Mouse (Mus musculus) adrenal gland, postnatal 25 days (tissue): ENCODE measurements around the gene Ccdc106. TPM values are rescaled to one million over a fixed set of nuclear protein-coding genes. Genes with fewer than 3 reads are reported as not detected.
"Not testable (repeated sequence)": the region's sequence is repeated elsewhere in the genome, so short reads cannot be mapped to it uniquely, and the experiment has no call there.

Source experiments
- DNase-seq: peaks from one replicate; pipeline ENCODE4 v3.0.0; 2021; ENCODE audit warnings: mixed read lengths
- total RNA-seq: library from RNA; stranded (reverse); gene quantifications from 2 replicates; pipeline ENCODE4 v1.2.3, GENCODE M21; 2021

The Ccdc106 gene
- total RNA-seq, 1 experiment from 2014 or later, result 1.1 TPM

DNA sequence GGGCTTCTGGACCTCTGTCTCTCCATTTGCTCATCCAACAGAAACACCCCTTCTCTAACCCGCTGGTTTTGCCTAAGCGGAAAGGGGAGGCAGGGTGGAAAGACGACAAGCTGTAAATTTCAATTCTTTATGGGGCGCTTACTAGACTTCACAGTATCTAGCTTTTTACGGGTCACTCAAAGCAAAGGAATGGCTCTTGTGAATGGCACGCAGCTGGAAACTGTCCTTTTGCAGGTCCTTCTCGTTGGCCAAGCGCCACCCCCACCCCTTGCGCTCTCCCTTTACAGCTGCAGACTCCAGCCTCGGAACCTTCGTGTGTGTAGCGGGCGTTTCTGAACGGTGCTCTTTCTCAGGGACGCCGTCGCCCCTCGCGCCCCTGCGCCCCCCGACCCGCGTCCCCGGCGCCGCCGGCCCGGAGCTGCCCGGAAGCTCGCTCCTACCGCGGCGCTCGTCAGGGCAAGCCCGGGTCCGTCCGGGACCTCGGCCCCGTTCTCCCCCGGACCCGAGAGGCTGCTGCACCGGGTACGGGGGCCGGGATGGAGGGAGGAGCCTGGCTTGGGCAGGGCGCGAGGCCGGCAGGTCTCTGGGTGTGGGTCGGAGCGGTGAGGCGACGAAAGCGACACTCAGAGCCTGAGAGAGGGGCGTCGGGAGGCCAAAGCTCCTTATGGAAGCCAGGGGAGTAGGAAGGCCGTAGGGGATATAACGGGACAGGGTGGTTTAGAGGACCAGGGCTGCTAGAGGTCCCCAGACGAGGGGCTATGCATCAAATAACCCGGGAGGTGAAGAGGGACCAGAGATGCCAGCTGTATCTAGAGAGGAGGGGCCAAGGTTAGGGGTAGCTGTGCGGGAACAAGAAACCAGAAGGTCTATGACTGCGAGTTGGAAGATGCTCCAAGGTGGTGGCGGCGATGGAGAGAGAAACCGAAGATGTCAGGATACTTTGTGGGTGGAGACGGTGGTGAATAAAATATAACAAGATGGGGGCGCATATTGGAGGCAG, 31.1 kb downstream of the Ccdc106 start, which contains the start of gene Zfp580:
Zfp580 (plus strand) TSS at position 346 of the 1,000 bp plus-strand sequence.
- DNase-seq, result peak; percentile 78

DNA sequence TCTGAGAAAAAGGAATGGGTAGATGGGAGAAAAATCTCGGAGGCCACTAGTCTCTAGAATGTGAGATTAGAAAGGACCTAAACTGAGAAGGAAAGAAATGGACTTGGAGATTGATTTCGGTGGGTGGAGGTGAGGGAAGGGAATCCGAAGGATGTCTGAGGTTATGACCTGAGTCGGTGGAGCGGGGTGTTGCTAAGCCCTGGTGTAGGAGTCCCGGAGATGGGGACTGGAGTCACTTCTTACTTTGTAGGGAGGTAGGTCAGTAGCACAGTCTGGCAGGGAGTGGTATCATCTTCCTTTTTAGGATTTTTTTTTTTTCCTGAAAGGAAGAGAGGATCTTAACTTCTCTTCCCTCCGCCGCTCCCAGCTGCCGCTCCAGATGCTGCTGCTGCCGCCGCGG, 32.1 kb downstream of the Ccdc106 start:
- DNase-seq, result no peak

DNA sequence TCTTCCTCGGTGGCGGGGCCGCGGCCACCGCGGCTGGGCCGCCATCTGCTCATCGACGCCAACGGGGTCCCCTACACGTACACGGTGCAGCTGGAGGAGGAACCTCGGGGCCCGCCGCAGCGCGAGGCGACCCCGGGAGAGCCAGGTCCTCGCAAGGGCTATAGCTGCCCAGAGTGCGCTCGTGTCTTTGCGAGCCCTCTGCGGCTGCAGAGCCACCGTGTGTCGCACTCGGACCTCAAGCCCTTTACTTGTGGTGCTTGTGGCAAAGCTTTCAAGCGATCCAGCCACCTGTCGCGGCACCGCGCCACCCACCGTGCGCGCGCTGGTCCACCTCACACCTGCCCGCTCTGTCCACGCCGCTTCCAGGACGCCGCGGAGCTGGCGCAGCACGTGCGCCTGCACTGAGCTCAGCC, 32.6 kb downstream of the Ccdc106 start:
- no peak for DNase-seq

DNA sequence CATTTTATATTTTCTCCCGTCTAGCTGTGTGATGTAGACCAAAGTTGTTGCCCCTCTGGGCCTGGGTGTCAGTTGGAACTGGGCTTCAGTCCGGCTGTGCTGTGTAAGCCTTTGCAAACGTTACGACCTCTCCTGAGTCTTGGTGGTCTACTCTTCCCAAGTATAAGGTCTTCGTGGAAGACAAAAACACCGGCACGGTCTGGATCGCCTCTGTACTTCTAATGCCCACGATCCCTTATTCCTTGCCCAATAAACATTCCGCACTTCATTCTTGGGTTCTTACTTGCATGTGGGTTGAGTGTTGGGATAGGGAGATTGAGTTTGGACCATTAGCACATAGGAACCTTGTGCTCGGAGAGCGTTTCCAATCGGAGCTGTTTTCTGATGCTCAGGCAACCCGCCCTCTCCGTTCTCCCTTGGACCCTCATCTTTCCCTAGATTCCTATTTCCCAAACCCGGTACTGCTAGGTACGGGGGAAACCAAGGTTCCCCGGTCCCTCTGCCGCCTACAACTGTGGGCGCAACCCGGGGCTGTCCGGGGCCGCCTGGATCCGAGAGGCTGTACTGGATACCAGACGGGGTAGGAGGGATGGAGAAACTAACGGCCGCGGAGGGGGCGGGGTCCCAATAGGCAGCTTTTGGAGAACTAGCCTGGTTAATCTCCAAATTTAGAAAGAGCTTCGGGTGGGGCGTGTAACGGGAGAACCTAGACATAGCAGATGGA, 33.3 kb downstream of the Ccdc106 start:
- DNase-seq, result no peak

DNA sequence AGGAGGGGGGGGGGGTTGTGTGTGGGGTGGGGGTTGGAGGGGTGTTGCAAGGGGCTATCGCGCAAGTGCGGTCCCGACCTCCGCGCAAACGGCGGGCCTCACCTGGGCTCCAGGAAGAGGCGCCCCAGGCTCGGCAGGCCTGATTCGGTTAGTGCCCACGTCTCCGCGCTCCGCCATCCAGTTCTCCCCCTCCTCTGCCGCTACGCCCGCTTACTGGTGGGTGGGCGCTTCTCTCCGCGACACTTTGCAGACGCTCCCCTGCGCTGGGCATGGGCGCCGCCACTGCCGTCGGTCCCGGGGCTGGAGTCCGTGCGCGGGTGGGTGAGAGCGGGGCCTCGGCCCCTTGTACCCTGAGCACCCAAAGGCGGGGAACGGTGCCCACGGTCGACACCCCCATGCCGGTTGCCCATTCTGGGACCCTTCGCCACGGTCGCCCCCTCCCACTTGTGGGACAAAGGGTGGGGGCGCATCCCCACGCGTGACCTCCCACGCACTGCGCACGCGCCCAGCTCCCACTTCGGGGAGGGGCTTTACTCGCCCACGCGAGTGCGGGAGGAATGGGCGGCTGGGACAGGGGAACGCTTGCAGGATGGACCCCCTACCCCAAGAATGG, 36.4 kb downstream of the Ccdc106 start:
- DNase-seq, result no peak

DNA sequence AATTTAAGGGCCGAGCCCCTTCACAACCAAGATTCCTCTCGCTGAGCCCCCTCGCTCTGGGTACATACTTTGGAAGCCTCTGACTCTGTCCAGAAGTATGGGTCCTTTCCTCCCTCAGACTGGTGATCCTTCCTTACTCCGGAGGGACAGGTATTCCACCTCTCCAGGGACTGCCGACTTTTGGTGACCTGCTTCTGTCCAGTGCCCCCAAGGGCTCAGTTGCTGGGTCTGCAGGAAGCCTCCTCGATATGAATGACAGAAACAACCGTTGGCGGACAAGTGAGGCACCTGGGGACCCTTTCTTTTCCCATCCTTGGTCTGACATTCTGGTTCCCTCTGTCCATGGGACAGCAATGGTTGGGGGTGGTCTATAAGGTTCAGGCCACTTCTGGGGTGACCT, 37.0 kb downstream of the Ccdc106 start:
- no peak for DNase-seq

GRCm38 (mm10) chr7:5057804-5058203, 37.5 kb downstream of the Ccdc106 start:
- DNase-seq, result no peak

DNA sequence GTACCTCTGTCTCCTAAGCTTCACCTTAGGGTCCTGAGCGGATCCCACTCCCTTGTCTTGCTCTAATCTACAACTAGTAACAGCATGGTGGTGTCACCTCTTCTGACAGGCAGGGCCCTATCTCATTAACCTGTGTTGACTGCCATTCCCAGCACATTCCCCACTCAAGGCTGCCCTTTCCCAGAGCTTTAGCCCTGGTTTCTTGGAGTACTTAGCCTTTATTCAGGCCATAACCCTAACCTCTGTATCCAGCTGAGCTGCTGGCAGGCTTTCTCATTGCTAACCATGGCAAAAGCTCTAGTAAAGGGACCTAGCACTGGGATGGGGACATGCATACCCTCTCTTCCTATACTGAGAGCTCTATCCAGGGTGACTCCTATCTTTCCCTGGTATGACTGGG, 38.3 kb downstream of the Ccdc106 start:
- DNase-seq, result no peak

- DNase-seq, result no peak
Observed at GRCm38 (mm10) chr7:5059421-5059820, 39.1 kb downstream of the Ccdc106 start.

- DNase-seq, result peak; percentile 76
Observed at GRCm38 (mm10) chr7:5060239-5060731, 39.9 kb downstream of the Ccdc106 start.

DNA sequence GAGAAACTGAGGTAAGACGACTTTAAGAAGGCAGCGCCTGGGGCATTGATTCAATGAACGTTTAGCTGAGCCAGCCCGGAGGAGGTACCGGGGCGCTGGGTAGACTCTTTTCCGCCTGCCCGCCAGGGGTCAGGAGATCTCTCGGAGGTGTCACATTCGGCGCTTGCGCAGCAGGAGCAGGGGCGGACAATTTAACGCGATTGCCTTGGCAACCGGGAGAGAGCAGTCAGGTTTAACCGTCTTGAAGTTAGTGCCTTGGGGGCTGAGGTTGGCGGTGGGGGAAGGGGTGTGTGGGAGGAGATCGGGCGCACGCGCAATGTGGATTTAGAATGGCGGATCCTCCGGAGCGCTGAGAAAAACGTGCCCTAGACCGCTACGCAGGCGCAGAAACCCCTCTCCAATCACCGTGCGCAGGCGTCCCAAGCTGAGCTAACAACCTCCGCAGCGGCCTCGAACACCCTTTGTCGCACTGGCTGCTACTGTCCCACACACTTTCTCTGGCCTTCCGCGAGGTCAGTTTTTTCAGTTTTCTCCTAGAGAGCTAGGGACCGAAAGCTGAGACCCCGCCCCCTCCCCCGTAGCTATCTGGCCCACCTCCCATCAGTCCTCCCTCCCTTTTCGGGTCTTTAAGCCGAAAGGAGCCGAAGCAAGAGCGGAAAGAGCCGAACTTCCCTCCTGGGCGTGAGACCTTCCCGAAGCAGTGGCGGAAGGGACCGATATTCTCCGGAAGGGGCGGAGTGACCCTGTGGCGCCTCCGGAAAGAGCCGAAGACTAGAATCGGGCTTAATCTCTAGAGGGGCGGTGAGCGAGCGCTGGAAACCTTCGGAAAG, 40.8 kb downstream of the Ccdc106 start:
- DNase-seq, result peak; percentile 97

DNA sequence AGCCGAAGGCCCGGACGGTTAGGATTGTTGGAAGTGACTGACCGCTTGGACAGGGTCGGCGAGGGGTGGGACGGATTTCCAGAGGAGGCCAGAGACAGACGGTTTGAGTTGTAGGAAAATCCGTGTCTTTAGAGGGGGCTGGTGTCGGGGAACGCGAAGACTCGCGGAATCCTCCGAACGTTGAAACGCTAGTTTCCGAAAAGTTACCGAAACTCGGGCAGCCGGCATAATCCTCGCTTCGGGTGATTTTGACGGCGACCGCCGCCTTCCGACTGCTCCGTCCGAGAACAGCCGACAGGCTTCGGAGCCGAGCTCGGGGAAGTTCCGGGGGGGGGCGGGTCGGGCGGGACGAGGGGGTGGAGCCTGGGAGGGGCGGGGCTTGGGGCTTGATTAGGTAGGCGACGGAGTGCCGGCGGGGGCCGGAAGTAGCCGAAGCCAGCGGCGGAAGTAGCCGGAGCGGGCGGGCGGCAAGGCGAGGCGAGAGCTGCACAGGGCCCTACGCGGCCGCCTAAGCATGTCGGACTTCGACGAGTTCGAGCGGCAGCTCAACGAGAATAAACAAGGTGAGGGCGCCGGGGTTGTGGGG, 41.5 kb downstream of the Ccdc106 start, which contains the start of gene U2af2:
U2af2 (plus strand) TSS at position 370 of the 586 bp plus-strand sequence.
- DNase-seq, result peak; percentile 97

- peak; percentile 64 for DNase-seq
Observed at GRCm38 (mm10) chr7:5062360-5063001, 42.1 kb downstream of the Ccdc106 start.

- DNase-seq, result no peak
Observed at GRCm38 (mm10) chr7:5064886-5065285, 44.5 kb downstream of the Ccdc106 start.

GRCm38 (mm10) chr7:5073586-5073985, 53.2 kb downstream of the Ccdc106 start:
- no peak for DNase-seq

DNA sequence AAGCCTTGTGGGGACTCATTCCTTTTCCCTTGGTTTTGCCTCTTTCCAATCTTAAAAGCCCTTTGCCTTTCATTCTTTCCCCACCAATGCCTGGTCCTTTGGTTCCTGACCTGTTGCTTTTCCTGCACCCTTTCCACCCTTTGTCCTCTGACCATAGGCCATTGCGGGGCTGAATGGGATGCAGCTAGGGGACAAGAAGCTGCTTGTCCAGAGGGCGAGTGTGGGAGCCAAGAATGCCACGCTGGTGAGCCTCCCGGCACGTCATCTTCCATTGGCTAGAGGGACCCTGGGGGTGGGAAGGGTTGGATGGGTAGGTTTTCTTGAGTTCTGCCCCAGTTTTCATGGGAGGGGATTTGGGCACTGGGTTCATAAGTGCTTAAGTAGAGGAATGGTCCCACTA, 54.6 kb downstream of the Ccdc106 start:
- no peak for DNase-seq

GRCm38 (mm10) chr7:5076931-5077330, 56.6 kb downstream of the Ccdc106 start:
- no peak for DNase-seq

- DNase-seq, result not testable (repeated sequence)
Observed at GRCm38 (mm10) chr7:5079365-5080009, 59.1 kb downstream of the Ccdc106 start.

- peak; percentile 96 for DNase-seq
Observed at GRCm38 (mm10) chr7:5080010-5080751, 59.8 kb downstream of the Ccdc106 start, which contains the start of gene Epn1. TSS of gene Epn1 (plus strand) at chr7:5080235.
